Mouse (Mus musculus) liver, postnatal 0 days (tissue): ENCODE results near the gene Bhlhe40. TPM values are rescaled to one million over a fixed set of nuclear protein-coding genes. Genes with fewer than 3 reads are reported as not detected.

Experiments
- ATAC-seq: fragments of 200-750 bp; cut with Nextera tagmentation; 2 replicates; pipeline ENCODE4 v1.8.0; 2017; ENCODE audit warnings: mild to moderate bottlenecking, moderate library complexity
- DNase-seq: peaks from one replicate; pipeline ENCODE4 v3.0.0-alpha.2; 2016
- H3K27ac ChIP-seq: fragments of 300-500 bp; sonication (generic); 2 replicates; pipeline ENCODE4 v1.5.1; 2014; ENCODE audit warnings: antibody characterized with exemption, moderate library complexity, mild to moderate bottlenecking, low read depth
- H3K27me3 ChIP-seq: fragments of 300-500 bp; sonication (generic); 2 replicates; pipeline ENCODE4 v1.6.1; 2014; ENCODE audit warnings: low read length, control low read depth, mixed read lengths; ENCODE audit not compliant: insufficient read depth
- H3K36me3 ChIP-seq: fragments of 300-500 bp; sonication (generic); replicated peaks from 2 replicates; pipeline ENCODE4 v1.6.1; 2014; ENCODE audit warnings: mild to moderate bottlenecking, control low read depth, low read length, moderate library complexity, mixed read lengths; ENCODE audit not compliant: insufficient read depth
- H3K4me1 ChIP-seq: fragments of 300-500 bp; sonication (generic); 2 replicates; pipeline ENCODE4 v1.6.1; 2014; ENCODE audit warnings: antibody characterized with exemption, mild to moderate bottlenecking, control low read depth; ENCODE audit not compliant: insufficient read depth
- H3K4me2 ChIP-seq: fragments of 300-500 bp; sonication (generic); 2 replicates; pipeline ENCODE4 v1.6.1; 2014; ENCODE audit warnings: low read depth, mild to moderate bottlenecking, low read length, moderate library complexity, mixed read lengths
- H3K4me3 ChIP-seq: fragments of 300-500 bp; sonication (generic); 2 replicates; pipeline ENCODE4 v1.5.1; 2014; ENCODE audit warnings: low read depth, low read length
- H3K9ac ChIP-seq: fragments of 300-500 bp; sonication (generic); replicated peaks from 2 replicates; pipeline ENCODE4 v1.6.1; 2014; ENCODE audit warnings: mild to moderate bottlenecking, moderate library complexity
- H3K9me3 ChIP-seq: fragments of 300-500 bp; sonication (generic); 2 replicates; pipeline ENCODE4 v1.6.1; 2016; ENCODE audit warnings: mild to moderate bottlenecking, control low read depth, low read length, mixed read lengths
- CTCF ChIP-seq: sonication (generic); IDR thresholded peaks from 2 replicates; pipeline ENCODE4 v1.5.1; 2016; ENCODE audit warnings: antibody characterized with exemption, low read depth
- EP300 ChIP-seq: IDR thresholded peaks from 2 replicates; pipeline ENCODE4 v1.6.1; 2016; ENCODE audit warnings: antibody characterized with exemption, low read depth, mild to moderate bottlenecking
- WGBS: fragments of 180-500 bp; shearing (Covaris S2); extraction: QIAGEN DNeasy Blood & Tissue Kit; methylation state at CpG from one replicate; pipeline ENCODE4 v1.1.7; 2014; ENCODE audit not compliant: insufficient replicate concordance; 5-methylcytosine and 5-hydroxymethylcytosine counted together
- polyA plus RNA-seq: library from polyadenylated mRNA; unstranded; fragments of >200 nt; fragmentation: Nextera tagmentation; extraction: Ambion mirVana; gene quantifications from 2 replicates; pipeline ENCODE4 v1.2.1, GENCODE M21; 2015

Gene Bhlhe40
- polyA plus RNA-seq, 1 experiment from 2014 or later: 19.1 TPM

DNA sequence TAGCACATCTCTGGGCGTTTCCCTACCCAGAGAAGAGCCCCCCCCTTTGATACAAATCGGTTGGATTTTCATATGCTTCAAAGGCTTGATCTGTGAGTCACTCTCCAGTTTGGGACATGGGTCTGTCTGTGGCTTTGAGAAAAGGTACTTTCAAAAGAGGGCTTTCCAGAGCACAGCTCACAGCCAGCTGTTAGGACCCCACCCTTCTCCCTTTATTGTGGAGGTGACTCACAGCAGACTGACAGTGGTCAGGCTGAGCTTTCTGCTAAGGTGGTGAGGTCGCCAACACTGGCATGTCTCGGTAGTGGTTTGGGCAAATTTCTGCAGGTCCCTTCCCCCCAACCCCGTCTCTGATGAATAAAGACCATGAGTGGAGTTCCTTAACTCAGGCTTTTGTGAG, 5.2 kb downstream of the Bhlhe40 start:
- Histone ChIP-seq H3K9ac (peak overlapping the region; percentile 16; the same call in 1 of the 2 replicates), H3K4me3 (no peak overlapping the region), H3K27ac (no peak overlapping the region), H3K4me1 (peaks cover 31% of the 10 kb centered on the region), H3K36me3 (peaks cover 30% of the 10 kb centered on the region), H3K9me3 (no peaks in the 10 kb centered on the region), H3K4me2 (peak overlapping the region; percentile 84), H3K27me3 (peaks cover 2% of the 10 kb centered on the region; the same call in 1 of the 2 replicates)
- no peak for DNase-seq
- WGBS: 72% methylated on average over 5 of the region's 5 CpGs
- no peak for TF ChIP-seq CTCF
- no peak for TF ChIP-seq EP300
- ATAC-seq: no peak

DNA sequence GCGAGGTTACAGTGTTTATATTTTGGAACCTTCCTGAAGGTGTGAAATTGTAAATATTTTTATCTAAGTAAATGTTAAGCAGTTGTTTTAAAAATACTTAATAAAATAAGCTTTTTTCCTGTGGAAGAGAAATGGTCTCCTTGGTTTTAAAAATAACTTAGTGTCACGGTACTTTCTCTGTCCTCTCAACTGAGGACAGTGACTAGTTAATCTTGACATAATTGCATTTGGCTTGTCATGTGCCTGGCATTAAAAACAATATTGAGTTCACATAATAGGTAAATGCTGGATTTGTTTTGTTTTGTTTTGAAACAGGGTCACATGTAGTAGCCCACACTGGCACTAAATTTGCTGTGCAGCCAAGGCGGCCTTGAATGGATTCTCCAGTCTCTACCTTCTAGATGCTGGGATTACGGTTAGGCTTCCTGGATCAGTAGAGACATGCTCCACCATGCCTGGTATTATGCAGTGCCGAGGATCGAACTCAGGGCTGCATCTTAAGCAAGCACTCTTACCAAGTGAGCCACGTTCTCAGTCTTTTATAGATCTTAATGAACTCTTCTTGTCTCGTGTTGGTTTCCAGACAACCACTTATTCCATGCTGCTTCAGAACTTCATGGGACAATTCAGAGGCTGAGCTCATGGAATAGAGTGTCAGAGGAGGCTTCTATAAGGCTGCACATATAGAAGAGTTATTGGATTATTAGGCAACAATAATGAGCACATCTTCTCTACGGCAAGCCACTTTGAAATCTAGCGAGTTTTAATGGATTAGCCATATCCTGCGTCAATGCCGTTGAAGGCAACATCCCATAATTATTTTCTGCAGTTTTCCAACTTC, 6.4 kb downstream of the Bhlhe40 start:
- WGBS: 77% methylated on average over 12 of the region's 12 CpGs
- DNase-seq (no peak), ATAC-seq (no peak)
- H3K4me2 ChIP-seq: no peak overlapping the region
- TF ChIP-seq EP300 (no peak), CTCF (no peak)
- no peak overlapping the region for H3K27ac ChIP-seq
- H3K9me3 ChIP-seq: no peaks in the 10 kb centered on the region
- H3K4me1 ChIP-seq: peaks cover 31% of the 10 kb centered on the region
- peaks cover 30% of the 10 kb centered on the region for H3K36me3 ChIP-seq
- no peak overlapping the region for H3K4me3 ChIP-seq
- H3K9ac ChIP-seq: no peak overlapping the region
- H3K27me3 ChIP-seq: no peaks in the 10 kb centered on the region

DNA sequence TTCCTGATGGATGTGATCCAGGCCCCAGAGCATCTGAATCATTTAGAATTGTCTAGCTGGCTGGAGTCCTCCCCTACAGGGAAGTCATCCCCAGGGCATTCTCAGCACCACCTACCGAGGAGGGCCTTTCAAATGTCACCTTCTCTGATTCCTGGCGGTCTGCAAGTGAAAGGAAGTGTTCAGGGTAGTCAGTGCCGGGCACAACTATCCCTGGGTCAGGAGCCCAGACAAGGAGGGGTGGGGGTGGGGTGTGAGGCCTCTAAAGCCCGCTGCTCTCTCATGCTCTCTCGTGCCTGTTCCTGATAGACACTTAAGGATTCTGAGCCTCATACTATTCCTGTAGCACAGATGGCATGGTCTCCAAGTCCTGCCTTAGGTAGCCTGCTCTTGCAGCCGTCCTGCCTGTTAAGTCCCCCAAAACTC, 7.2 kb downstream of the Bhlhe40 start:
- ATAC-seq: 0 out of 2 replicates have a peak, but pooled peaks have one; percentile 3
- H3K27ac ChIP-seq: peak overlapping the region; percentile 60; the same call in 1 of the 2 replicates
- H3K36me3 ChIP-seq: peaks cover 30% of the 10 kb centered on the region
- H3K4me3 ChIP-seq: no peak overlapping the region
- peaks cover 31% of the 10 kb centered on the region for H3K4me1 ChIP-seq
- DNase-seq: no peak
- H3K9ac ChIP-seq: peak overlapping the region; percentile 34
- H3K4me2 ChIP-seq: peak overlapping the region; percentile 62; the same call in 1 of the 2 replicates
- 39% methylated on average over 6 of the region's 6 CpGs for WGBS
- no peak for TF ChIP-seq CTCF
- no peak for TF ChIP-seq EP300
- no peaks in the 10 kb centered on the region for H3K9me3 ChIP-seq
- H3K27me3 ChIP-seq: no peaks in the 10 kb centered on the region

DNA sequence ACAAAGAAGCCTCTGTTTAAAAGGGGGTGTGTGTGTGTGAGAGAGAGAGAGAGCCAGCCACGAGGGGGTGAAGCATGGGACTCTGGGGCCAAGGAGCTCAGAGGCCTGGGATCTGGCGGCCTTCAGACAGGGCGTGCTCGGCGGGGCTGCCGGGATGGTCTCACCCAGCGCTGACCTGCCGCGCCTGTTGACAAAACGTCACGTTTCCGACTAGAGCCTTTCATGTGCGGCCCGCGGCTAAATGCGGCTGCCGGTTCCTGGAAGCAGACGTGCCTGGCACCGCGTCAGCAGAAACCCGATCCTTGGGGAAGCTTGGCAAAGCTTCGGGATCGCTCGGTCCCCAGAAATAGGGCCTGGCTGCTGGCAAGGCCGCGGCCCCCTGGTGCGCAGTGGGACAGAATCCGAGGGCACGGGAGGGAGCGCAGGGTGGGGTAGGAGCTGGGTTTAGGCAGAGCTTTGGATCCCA, 7.9 kb downstream of the Bhlhe40 start:
- H3K4me2 ChIP-seq: peak overlapping the region; percentile 62
- peak; percentile 83 for ATAC-seq
- no peaks in the 10 kb centered on the region for H3K9me3 ChIP-seq
- DNase-seq: peak; percentile 74
- H3K9ac ChIP-seq: peak overlapping the region; percentile 34
- TF ChIP-seq EP300 (0 out of 2 replicates have a peak, but pooled peaks have one; percentile 64), CTCF (0 out of 2 replicates have a peak, but pooled peaks have one; percentile 5)
- peaks cover 28% of the 10 kb centered on the region for H3K36me3 ChIP-seq
- peak overlapping the region; percentile 60; the same call in 1 of the 2 replicates for H3K27ac ChIP-seq
- H3K27me3 ChIP-seq: no peaks in the 10 kb centered on the region
- H3K4me3 ChIP-seq: peak overlapping the region; percentile 3; the same call in 1 of the 2 replicates
- WGBS: 3% methylated on average over 30 of the region's 30 CpGs
- H3K4me1 ChIP-seq: peaks cover 31% of the 10 kb centered on the region

DNA sequence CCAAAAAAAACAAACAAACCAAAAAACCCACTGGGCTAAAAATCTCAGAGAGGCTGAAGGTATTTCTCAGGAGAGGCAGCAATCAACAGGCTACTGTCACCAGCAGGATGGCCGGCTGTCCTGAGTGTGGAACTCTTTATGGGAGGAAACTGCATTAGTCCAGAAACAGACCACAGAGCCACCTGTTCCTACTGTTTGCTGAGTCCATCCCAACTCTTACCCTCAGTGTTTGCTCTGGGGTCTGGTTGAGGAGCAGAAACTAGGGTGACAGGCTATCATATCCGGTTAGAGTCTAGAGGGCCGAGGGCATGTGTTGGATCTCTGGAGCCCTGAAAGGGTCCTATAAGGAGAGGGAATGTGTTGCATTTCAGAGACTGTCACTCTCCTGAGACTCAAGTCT, 9.8 kb downstream of the Bhlhe40 start:
- Histone ChIP-seq H3K9ac (no peak overlapping the region), H3K27me3 (no peaks in the 10 kb centered on the region), H3K9me3 (no peaks in the 10 kb centered on the region), H3K4me2 (no peak overlapping the region), H3K27ac (no peak overlapping the region), H3K4me3 (no peak overlapping the region), H3K4me1 (peaks cover 23% of the 10 kb centered on the region), H3K36me3 (peaks cover 16% of the 10 kb centered on the region)
- DNase-seq (no peak), ATAC-seq (no peak)
- no peak for TF ChIP-seq EP300
- no peak for TF ChIP-seq CTCF
- WGBS: 74% methylated on average over 3 of the region's 3 CpGs

DNA sequence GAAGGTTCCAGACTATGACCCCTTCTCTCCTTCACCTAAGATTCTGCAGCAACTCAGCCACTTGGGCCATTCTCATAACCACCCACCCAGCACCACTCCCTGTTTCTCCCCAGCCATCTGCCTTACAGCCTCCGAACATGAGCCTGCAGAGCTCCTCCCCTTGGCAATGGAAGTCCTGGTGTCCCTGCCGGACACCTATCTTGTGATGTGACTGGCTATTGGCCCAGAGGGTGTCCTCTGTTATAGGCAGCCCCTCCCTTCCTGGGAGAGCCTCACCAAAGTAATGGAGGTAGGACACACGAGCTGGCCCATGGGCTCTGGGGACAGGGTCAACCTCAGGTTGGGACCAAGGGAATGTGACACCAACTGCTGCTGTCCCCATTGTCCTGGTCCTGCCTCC, 10.4 kb downstream of the Bhlhe40 start:
- 58% methylated on average over 3 of the region's 3 CpGs for WGBS
- TF ChIP-seq CTCF (no peak), EP300 (no peak)
- ATAC-seq: no peak

More for the DNA sequence above, 10.4 kb downstream of the Bhlhe40 start:
- Histone ChIP-seq H3K4me3 (no peak overlapping the region), H3K27me3 (no peaks in the 10 kb centered on the region), H3K4me2 (no peak overlapping the region), H3K27ac (no peak overlapping the region), H3K9me3 (no peaks in the 10 kb centered on the region), H3K4me1 (peaks cover 17% of the 10 kb centered on the region), H3K9ac (no peak overlapping the region), H3K36me3 (peaks cover 11% of the 10 kb centered on the region)
- DNase-seq: no peak
